Mouse (Mus musculus): ENCODE results near the gene Cyp4f15. TPM values are rescaled to one million over a fixed set of nuclear protein-coding genes. Genes with fewer than 3 reads are reported as not detected.

The Cyp4f15 gene
- polyA plus RNA-seq (2016; fragmentation: Nextera tagmentation; extraction: Ambion mirVana), result 0.22 and 0.84 TPM in 2 replicates

GRCm38 (mm10) chr17:32685048-32685750 lies at the start of gene Cyp4f15:
Cyp4f15 (plus strand) TSS chr17:32685627.
- H3K9ac ChIP-seq, result no peak within 1 kb of the TSS
- WGBS, result 34% methylated on average over 7 of the region's 7 CpGs
- no peaks in the 10 kb centered on the region for H3K36me3 ChIP-seq
- H3K27ac ChIP-seq, result no peak within 1 kb of the TSS
- peaks cover 4% of the 10 kb centered on the region; the same call in 1 of the 2 replicates for H3K4me1 ChIP-seq
- ATAC-seq (ENCODE audit: low FRiP score, low read depth), result no peak
- H3K27me3 ChIP-seq (replicated peaks), result no peaks in the 10 kb centered on the region
- H3K4me3 ChIP-seq, result no peak within 1 kb of the TSS
- no peaks in the 10 kb centered on the region for H3K9me3 ChIP-seq
- H3K4me2 ChIP-seq (replicated peaks), result no peak within 1 kb of the TSS

GRCm38 (mm10) chr17:32636341-32636740 lies 49.1 kb upstream of the Cyp4f15 start:
- 63% methylated on average over 3 of the region's 3 CpGs for WGBS

GRCm38 (mm10) chr17:32637151-32637550 lies 48.3 kb upstream of the Cyp4f15 start:
- ATAC-seq (ENCODE audit: low FRiP score, low read depth), result no peak
- 88% methylated on average over 2 of the region's 2 CpGs for WGBS

More at GRCm38 (mm10) chr17:32636341-32636740, 49.1 kb upstream of the Cyp4f15 start:
- Histone ChIP-seq H3K4me3 (no peak overlapping the region), H3K4me2 (replicated peaks) (no peak overlapping the region), H3K9ac (no peak overlapping the region), H3K9me3 (no peaks in the 10 kb centered on the region), H3K36me3 (no peaks in the 10 kb centered on the region), H3K4me1 (no peaks in the 10 kb centered on the region), H3K27me3 (replicated peaks) (no peaks in the 10 kb centered on the region), H3K27ac (no peak overlapping the region)
- no peak for ATAC-seq (ENCODE audit: low FRiP score, low read depth)

GRCm38 (mm10) chr17:32646631-32647030 lies 38.8 kb upstream of the Cyp4f15 start:
- H3K36me3 ChIP-seq, result no peaks in the 10 kb centered on the region
- no peak overlapping the region for H3K4me3 ChIP-seq
- no peak overlapping the region for H3K27ac ChIP-seq
- no peaks in the 10 kb centered on the region for H3K9me3 ChIP-seq
- ATAC-seq (ENCODE audit: low FRiP score, low read depth), result no peak
- no peak overlapping the region for H3K4me2 ChIP-seq (replicated peaks)
- 82% methylated on average over 4 of the region's 4 CpGs for WGBS
- H3K4me1 ChIP-seq, result no peaks in the 10 kb centered on the region
- H3K9ac ChIP-seq, result no peak overlapping the region
- no peaks in the 10 kb centered on the region for H3K27me3 ChIP-seq (replicated peaks)

More at GRCm38 (mm10) chr17:32637151-32637550, 48.3 kb upstream of the Cyp4f15 start:
- Histone ChIP-seq H3K4me1 (no peaks in the 10 kb centered on the region), H3K9me3 (no peaks in the 10 kb centered on the region), H3K36me3 (no peaks in the 10 kb centered on the region), H3K27me3 (replicated peaks) (no peaks in the 10 kb centered on the region), H3K27ac (no peak overlapping the region), H3K4me3 (no peak overlapping the region), H3K9ac (no peak overlapping the region), H3K4me2 (replicated peaks) (no peak overlapping the region)

GRCm38 (mm10) chr17:32653860-32654259 lies 31.6 kb upstream of the Cyp4f15 start:
- no peaks in the 10 kb centered on the region for H3K4me1 ChIP-seq
- H3K4me2 ChIP-seq (replicated peaks), result no peak overlapping the region
- no peak overlapping the region for H3K4me3 ChIP-seq
- no peaks in the 10 kb centered on the region for H3K9me3 ChIP-seq
- no peak overlapping the region for H3K9ac ChIP-seq
- no peaks in the 10 kb centered on the region for H3K36me3 ChIP-seq
- WGBS, result 92% methylated on average over 4 of the region's 4 CpGs
- no peaks in the 10 kb centered on the region for H3K27me3 ChIP-seq (replicated peaks)
- no peak for ATAC-seq (ENCODE audit: low FRiP score, low read depth)
- H3K27ac ChIP-seq, result no peak overlapping the region

- 80% methylated on average over 3 of the region's 3 CpGs for WGBS
- H3K4me3 ChIP-seq, result no peak overlapping the region
- no peak overlapping the region for H3K9ac ChIP-seq
- H3K36me3 ChIP-seq, result no peaks in the 10 kb centered on the region
- H3K4me1 ChIP-seq, result no peaks in the 10 kb centered on the region
- no peak overlapping the region for H3K4me2 ChIP-seq (replicated peaks)
- no peak for ATAC-seq (ENCODE audit: low FRiP score, low read depth)
- H3K27ac ChIP-seq, result no peak overlapping the region
- H3K9me3 ChIP-seq, result no peaks in the 10 kb centered on the region
- H3K27me3 ChIP-seq (replicated peaks), result no peaks in the 10 kb centered on the region
These were observed 28.4 kb upstream of the Cyp4f15 start for GRCm38 (mm10) chr17:32657041-32657440.

- H3K4me2 ChIP-seq (replicated peaks), result no peak overlapping the region
- H3K9ac ChIP-seq, result no peak overlapping the region
- ATAC-seq (ENCODE audit: low FRiP score, low read depth), result no peak
- no peak overlapping the region for H3K27ac ChIP-seq
- H3K27me3 ChIP-seq (replicated peaks), result no peaks in the 10 kb centered on the region
- no peaks in the 10 kb centered on the region for H3K4me1 ChIP-seq
- H3K4me3 ChIP-seq, result no peak overlapping the region
- 80% methylated on average over 1 of the region's 1 CpGs for WGBS
- no peaks in the 10 kb centered on the region for H3K36me3 ChIP-seq
- no peaks in the 10 kb centered on the region for H3K9me3 ChIP-seq
These were observed 27.2 kb upstream of the Cyp4f15 start for GRCm38 (mm10) chr17:32658246-32658645.

- no peaks in the 10 kb centered on the region for H3K4me1 ChIP-seq
- H3K36me3 ChIP-seq, result no peaks in the 10 kb centered on the region
- no peak for ATAC-seq (ENCODE audit: low FRiP score, low read depth)
- H3K4me3 ChIP-seq, result no peak within 1 kb of the TSS
- 64% methylated on average over 2 of the region's 2 CpGs for WGBS
- H3K9me3 ChIP-seq, result no peaks in the 10 kb centered on the region
- H3K9ac ChIP-seq, result no peak within 1 kb of the TSS
- H3K27ac ChIP-seq, result no peak within 1 kb of the TSS
- no peaks in the 10 kb centered on the region for H3K27me3 ChIP-seq (replicated peaks)
- H3K4me2 ChIP-seq (replicated peaks), result no peak within 1 kb of the TSS
These were observed 26.7 kb upstream of the Cyp4f15 start, which contains the start of gene Cyp4f40 for GRCm38 (mm10) chr17:32658712-32659111. Cyp4f40 (plus strand) TSS chr17:32658900.

GRCm38 (mm10) chr17:32673976-32674375 lies 11.5 kb upstream of the Cyp4f15 start:
- Histone ChIP-seq H3K4me1 (no peaks in the 10 kb centered on the region), H3K9ac (no peak overlapping the region), H3K9me3 (no peaks in the 10 kb centered on the region), H3K4me3 (no peak overlapping the region), H3K27ac (no peak overlapping the region), H3K36me3 (no peaks in the 10 kb centered on the region), H3K4me2 (replicated peaks) (no peak overlapping the region), H3K27me3 (replicated peaks) (no peaks in the 10 kb centered on the region)
- no peak for ATAC-seq (ENCODE audit: low FRiP score, low read depth)
- 72% methylated on average over 7 of the region's 7 CpGs for WGBS

- WGBS, result 41% methylated on average over 21 of the region's 21 CpGs
- no peak for ATAC-seq (ENCODE audit: low FRiP score, low read depth)
- no peaks in the 10 kb centered on the region for H3K27me3 ChIP-seq (replicated peaks)
- H3K27ac ChIP-seq, result no peak overlapping the region
- no peak overlapping the region for H3K9ac ChIP-seq
- H3K9me3 ChIP-seq, result no peaks in the 10 kb centered on the region
- peak overlapping the region; percentile 38 for H3K4me2 ChIP-seq (replicated peaks)
- no peak overlapping the region for H3K4me3 ChIP-seq
- no peaks in the 10 kb centered on the region for H3K36me3 ChIP-seq
- no peaks in the 10 kb centered on the region for H3K4me1 ChIP-seq
These were observed 9.3 kb upstream of the Cyp4f15 start for GRCm38 (mm10) chr17:32676040-32676635.

- no peaks in the 10 kb centered on the region for H3K36me3 ChIP-seq
- H3K9ac ChIP-seq, result no peak overlapping the region
- H3K4me2 ChIP-seq (replicated peaks), result no peak overlapping the region
- no peak overlapping the region for H3K27ac ChIP-seq
- 27% methylated on average over 2 of the region's 2 CpGs for WGBS
- ATAC-seq (ENCODE audit: low FRiP score, low read depth), result no peak
- H3K9me3 ChIP-seq, result no peaks in the 10 kb centered on the region
- H3K4me3 ChIP-seq, result no peak overlapping the region
- no peaks in the 10 kb centered on the region for H3K27me3 ChIP-seq (replicated peaks)
- H3K4me1 ChIP-seq, result peaks cover 1% of the 10 kb centered on the region; the same call in 1 of the 2 replicates
These were observed 5.0 kb upstream of the Cyp4f15 start for GRCm38 (mm10) chr17:32680404-32680803.

- WGBS, result 96% methylated on average over 5 of the region's 5 CpGs
- Histone ChIP-seq H3K4me3 (no peak overlapping the region), H3K9ac (no peak overlapping the region), H3K4me1 (peaks cover 4% of the 10 kb centered on the region; the same call in 1 of the 2 replicates), H3K36me3 (no peaks in the 10 kb centered on the region), H3K27me3 (replicated peaks) (no peaks in the 10 kb centered on the region), H3K27ac (no peak overlapping the region), H3K4me2 (replicated peaks) (no peak overlapping the region), H3K9me3 (no peaks in the 10 kb centered on the region)
- no peak for ATAC-seq (ENCODE audit: low FRiP score, low read depth)
These were observed 1.3 kb downstream of the Cyp4f15 start for GRCm38 (mm10) chr17:32686722-32687121.

Measured in neural tube, embryonic 12.5 days (tissue).